Mouse (Mus musculus) megakaryocyte-erythroid progenitor cell, adult 5-6 weeks (primary cell): ENCODE data around the gene Mrps25. TPM values are rescaled to one million over a fixed set of nuclear protein-coding genes. Genes with fewer than 3 reads are reported as not detected.

ENCODE experiments used
- ATAC-seq: replicated peaks from 2 replicates; pipeline ENCODE4 v1.8.0; 2016; ENCODE audit warnings: mild to moderate bottlenecking, inconsistent platforms; ENCODE audit not compliant: severe bottlenecking, poor library complexity, low FRiP score, low TSS enrichment
- total RNA-seq, 2 experiments: library from RNA; stranded (forward) in 1 of 2; stranded (reverse) in 1 of 2; fragments of 200-1000, 215-1000 nt in 1 of 2; fragments of >200 nt in 1 of 2; fragmentation: Nextera tagmentation in 1 of 2; gene quantifications; 2 replicates each; pipeline ENCODE4 v1.2.3; 2014 to 2017

The Mrps25 gene
- total RNA-seq, 2 experiments from 2014 or later: 41.7 to 102 TPM

- peak; percentile 68 for ATAC-seq
Observed at GRCm38 (mm10) chr6:92132021-92132911, 51.6 kb downstream of the Mrps25 start.

- no peak for ATAC-seq
Observed at GRCm38 (mm10) chr6:92131456-92131855, 52.4 kb downstream of the Mrps25 start.

- ATAC-seq: no peak
Observed at GRCm38 (mm10) chr6:92126861-92127468, 56.9 kb downstream of the Mrps25 start.

- ATAC-seq: no peak
Observed at GRCm38 (mm10) chr6:92124547-92124946, 59.3 kb downstream of the Mrps25 start.

Other genes starting within 250 kb of the Mrps25 start
- not detected in 2 replicates for gene Fgd5, start 205.2 kb downstream of the Mrps25 start, total RNA-seq (2014; fragmentation: Nextera tagmentation)
- 0.34 TPM in 1 of 2 replicates, not detected in the other for gene Fgd5, start 205.2 kb downstream of the Mrps25 start, total RNA-seq (2017)
- gene Nr2c2, start 92.6 kb downstream of the Mrps25 start, total RNA-seq (2014; fragmentation: Nextera tagmentation): 38.0 and 52.8 TPM in 2 replicates
- 36.6 and 47.4 TPM in 2 replicates for gene Nr2c2, start 92.6 kb downstream of the Mrps25 start, total RNA-seq (2017)
- gene Rbsn, start 30.9 kb upstream of the Mrps25 start, total RNA-seq (2014; fragmentation: Nextera tagmentation): 13.1 and 13.3 TPM in 2 replicates
- gene Rbsn, start 30.9 kb upstream of the Mrps25 start, total RNA-seq (2017): 16.8 and 22.3 TPM in 2 replicates
- not detected in 2 replicates for gene Trh, start 60.6 kb upstream of the Mrps25 start, total RNA-seq (2014; fragmentation: Nextera tagmentation)
- gene Trh, start 60.6 kb upstream of the Mrps25 start, total RNA-seq (2017): not detected in 2 replicates